Mouse (Mus musculus) lung, adult 2 months (tissue): Measurements from ENCODE around the gene Gpr83.

Experiments used
- CTCF ChIP-seq: fragments of 200-500 bp; IDR thresholded peaks from 2 replicates; pipeline ENCODE4 v1.5.1; 2011; ENCODE audit warnings: mild to moderate bottlenecking, low read length, control low read depth; ENCODE audit not compliant: insufficient read depth
- POLR2A ChIP-seq: fragments of 200-500 bp; IDR thresholded peaks from 2 replicates; pipeline ENCODE4 v1.6.1; 2011; ENCODE audit warnings: low read depth, mild to moderate bottlenecking, control low read depth, low read length, borderline replicate concordance; ENCODE audit errors: extremely low read depth

GRCm38 (mm10) chr9:14890699-14891098, 30.7 kb downstream of the Gpr83 start:
- no peak for TF ChIP-seq POLR2A
- no peak for TF ChIP-seq CTCF
